Mouse (Mus musculus): ENCODE measurements around the gene Creg1. TPM values are rescaled to one million over a fixed set of nuclear protein-coding genes. Genes with fewer than 3 reads are reported as not detected.
A peak's percentile ranks its signal among the peaks of the same experiment; 100 is the strongest.

Creg1 gene
- polyA plus RNA-seq, 1 experiment from 2014 or later = 35.3 TPM

DNA sequence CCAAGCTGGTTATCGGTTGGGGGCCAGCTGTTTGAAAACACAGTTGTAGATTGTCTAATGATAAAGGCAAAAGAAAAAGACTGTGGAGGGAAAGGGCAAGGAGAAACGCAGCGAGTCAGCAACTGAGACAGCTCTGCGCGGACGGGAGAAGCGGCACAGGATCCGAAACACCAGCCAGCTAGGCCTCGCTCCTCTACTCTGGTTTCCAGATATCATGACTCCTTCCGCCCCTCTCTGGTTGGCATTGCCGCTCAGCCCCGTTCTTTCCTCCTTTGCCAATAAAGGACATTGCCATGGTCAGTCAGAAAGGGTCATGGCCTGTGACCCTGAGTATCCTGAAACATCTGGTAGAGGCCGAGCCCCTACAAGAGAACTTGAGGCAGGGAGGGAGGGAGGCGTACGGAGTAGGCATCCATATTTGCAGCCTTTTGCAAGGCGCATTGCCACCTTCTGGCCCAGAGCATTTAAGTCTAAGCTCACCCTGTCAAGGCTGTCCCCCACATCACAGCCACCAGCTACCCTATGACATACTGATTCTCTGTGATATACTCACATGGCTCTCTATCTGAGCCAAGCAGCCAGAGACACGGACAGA lies 25.6 kb downstream of the Creg1 start:
- WGBS = 85% methylated on average over 17 of the region's 17 CpGs
- no peak overlapping the region for H3K4me3 ChIP-seq (replicated peaks)

DNA sequence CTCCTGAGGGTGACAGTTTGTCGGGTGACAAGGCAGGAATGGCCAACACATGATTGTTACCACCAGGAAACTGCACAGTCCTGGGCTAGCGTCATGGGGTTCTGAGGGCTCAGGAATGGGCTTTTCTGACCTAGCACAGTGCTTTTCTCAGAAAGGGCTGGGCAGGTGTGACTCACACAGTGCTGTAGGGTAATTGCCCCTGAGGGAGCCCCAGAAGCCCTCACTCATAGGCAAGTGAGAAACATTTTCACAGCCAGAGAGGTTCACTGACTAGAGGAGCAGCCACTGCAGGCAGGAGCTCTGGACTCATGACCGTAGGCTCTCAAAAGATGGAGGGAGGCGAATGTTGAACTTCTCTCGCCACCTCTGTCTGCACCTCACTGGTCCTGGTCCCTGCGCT lies 26.4 kb downstream of the Creg1 start:
- Histone ChIP-seq H3K4me3 (replicated peaks) (no peak overlapping the region), H3K4me2 (no peak overlapping the region), H3K27me3 (peaks cover 9% of the 10 kb centered on the region), H3K9me3 (no peaks in the 10 kb centered on the region), H3K9ac (replicated peaks) (no peak overlapping the region), H3K27ac (peak overlapping the region; percentile 45; the same call in 1 of the 2 replicates), H3K4me1 (replicated peaks) (peaks cover 21% of the 10 kb centered on the region), H3K36me3 (no peaks in the 10 kb centered on the region)
- WGBS = 66% methylated on average over 6 of the region's 6 CpGs
- ATAC-seq (ENCODE audit: insufficient number of reproducible peaks, insufficient read depth, low FRiP score, low TSS enrichment, low read depth) = 0 out of 2 replicates have a peak, but pooled peaks have one; percentile 39

More for the DNA sequence above, 25.6 kb downstream of the Creg1 start:
- Histone ChIP-seq H3K4me1 (replicated peaks) (peaks cover 21% of the 10 kb centered on the region), H3K4me2 (no peak overlapping the region), H3K9ac (replicated peaks) (no peak overlapping the region), H3K9me3 (no peaks in the 10 kb centered on the region), H3K27ac (no peak overlapping the region), H3K27me3 (peaks cover 9% of the 10 kb centered on the region), H3K36me3 (no peaks in the 10 kb centered on the region)
- ATAC-seq (ENCODE audit: insufficient number of reproducible peaks, insufficient read depth, low FRiP score, low TSS enrichment, low read depth) = no peak

DNA sequence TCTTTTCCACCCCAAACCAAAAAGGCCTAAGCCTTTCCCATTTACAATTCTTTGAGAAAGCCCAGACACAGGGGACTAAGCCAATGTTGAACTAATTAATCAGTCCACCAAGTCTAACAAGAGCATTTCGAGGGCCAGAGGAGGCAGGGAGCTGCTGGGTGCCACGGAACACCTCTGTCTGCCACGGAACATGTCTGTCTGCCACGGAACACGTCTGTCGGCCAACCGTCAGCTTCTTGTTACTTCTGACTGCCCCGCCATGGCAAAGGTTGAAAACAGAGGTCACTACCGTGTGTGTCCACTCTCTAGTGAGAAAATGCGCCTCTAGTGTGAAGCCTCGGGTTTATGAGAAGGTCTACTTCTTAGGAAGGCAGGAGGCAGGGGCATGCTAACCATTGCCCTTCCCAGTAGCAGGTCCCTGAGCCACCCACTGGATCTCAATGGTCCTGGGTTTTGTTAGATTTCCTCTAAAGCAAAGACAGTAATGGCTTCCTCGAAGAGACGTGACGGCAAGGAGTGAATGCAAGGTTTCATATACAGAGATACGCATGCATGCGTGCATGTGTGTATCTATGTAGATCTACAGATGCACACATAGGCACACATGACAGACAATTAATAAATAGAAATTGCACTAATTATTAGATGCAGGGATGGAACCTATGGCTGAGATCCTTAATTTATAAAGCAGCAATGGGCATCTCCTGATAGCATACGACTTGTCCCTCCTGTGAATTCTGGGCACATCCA lies 27.1 kb downstream of the Creg1 start:
- no peaks in the 10 kb centered on the region for H3K9me3 ChIP-seq
- H3K27me3 ChIP-seq = peaks cover 9% of the 10 kb centered on the region
- peak overlapping the region; percentile 45; the same call in 1 of the 2 replicates for H3K27ac ChIP-seq
- no peak overlapping the region for H3K9ac ChIP-seq (replicated peaks)
- H3K36me3 ChIP-seq = no peaks in the 10 kb centered on the region
- peaks cover 18% of the 10 kb centered on the region for H3K4me1 ChIP-seq (replicated peaks)
- no peak overlapping the region for H3K4me2 ChIP-seq
- no peak overlapping the region for H3K4me3 ChIP-seq (replicated peaks)
- ATAC-seq (ENCODE audit: insufficient number of reproducible peaks, insufficient read depth, low FRiP score, low TSS enrichment, low read depth) = no peak
- WGBS = 90% methylated on average over 17 of the region's 17 CpGs

DNA sequence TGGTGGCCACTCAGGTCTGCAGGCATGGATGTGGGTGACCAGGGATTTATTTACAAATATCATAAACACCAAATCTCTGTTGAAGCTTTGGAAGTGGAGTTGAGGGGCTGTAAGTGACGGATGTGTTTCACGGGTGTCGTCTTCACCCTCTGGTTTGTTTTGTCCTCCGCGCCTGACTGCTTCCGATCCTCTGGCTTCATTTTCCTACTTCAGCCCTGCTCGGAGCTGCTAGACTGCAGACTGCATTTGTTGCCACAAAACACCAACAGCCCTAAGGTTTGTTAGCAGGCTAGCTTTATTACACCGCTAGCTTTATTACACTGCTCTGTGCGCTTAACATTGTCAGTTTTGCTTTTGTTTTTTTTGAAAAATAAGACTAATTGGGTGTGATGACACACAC lies 27.9 kb downstream of the Creg1 start:
- no peak for ATAC-seq (ENCODE audit: insufficient number of reproducible peaks, insufficient read depth, low FRiP score, low TSS enrichment, low read depth)
- H3K27me3 ChIP-seq = peaks cover 9% of the 10 kb centered on the region
- H3K4me2 ChIP-seq = no peak overlapping the region
- no peak overlapping the region for H3K27ac ChIP-seq
- peaks cover 11% of the 10 kb centered on the region for H3K4me1 ChIP-seq (replicated peaks)
- no peak overlapping the region for H3K9ac ChIP-seq (replicated peaks)
- H3K36me3 ChIP-seq = no peaks in the 10 kb centered on the region
- H3K9me3 ChIP-seq = no peaks in the 10 kb centered on the region
- no peak overlapping the region for H3K4me3 ChIP-seq (replicated peaks)
- 88% methylated on average over 9 of the region's 9 CpGs for WGBS

DNA sequence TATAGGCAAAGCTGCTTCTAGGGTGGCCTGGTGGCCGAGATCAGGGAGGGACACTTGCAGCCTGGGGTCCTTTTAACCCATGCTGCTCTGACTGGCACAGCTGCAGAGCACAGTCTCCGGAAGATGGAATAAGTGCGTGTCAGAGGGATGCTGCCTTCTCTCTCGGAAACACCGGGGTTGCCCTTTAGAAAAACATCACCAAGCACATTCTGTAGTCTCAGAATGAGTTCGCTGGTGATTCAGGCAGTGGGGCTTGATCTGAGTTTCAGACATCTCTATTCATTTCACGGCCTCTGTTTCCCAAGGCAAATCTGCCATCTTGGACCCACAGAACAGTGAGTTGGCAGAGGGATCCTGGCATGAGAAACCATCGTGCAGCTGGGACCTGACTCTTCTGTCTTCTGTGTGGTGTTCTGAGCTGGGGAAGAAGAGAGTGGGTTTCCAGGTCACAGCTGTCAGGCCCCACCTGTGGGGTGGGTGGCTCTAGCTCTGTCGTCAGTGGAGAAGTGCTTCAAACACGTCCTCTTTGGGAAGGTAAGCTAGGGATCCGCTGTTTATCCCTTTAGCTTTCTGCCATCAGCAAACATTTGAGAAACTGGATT lies 38.3 kb downstream of the Creg1 start:
- 87% methylated on average over 11 of the region's 11 CpGs for WGBS
- Histone ChIP-seq H3K4me1 (replicated peaks) (peaks cover 14% of the 10 kb centered on the region), H3K27me3 (no peaks in the 10 kb centered on the region), H3K9ac (replicated peaks) (no peak overlapping the region), H3K4me2 (no peak overlapping the region), H3K9me3 (peaks cover 7% of the 10 kb centered on the region; the same call in 1 of the 2 replicates), H3K27ac (no peak overlapping the region), H3K36me3 (no peaks in the 10 kb centered on the region), H3K4me3 (replicated peaks) (no peak overlapping the region)
- ATAC-seq (ENCODE audit: insufficient number of reproducible peaks, insufficient read depth, low FRiP score, low TSS enrichment, low read depth) = no peak

DNA sequence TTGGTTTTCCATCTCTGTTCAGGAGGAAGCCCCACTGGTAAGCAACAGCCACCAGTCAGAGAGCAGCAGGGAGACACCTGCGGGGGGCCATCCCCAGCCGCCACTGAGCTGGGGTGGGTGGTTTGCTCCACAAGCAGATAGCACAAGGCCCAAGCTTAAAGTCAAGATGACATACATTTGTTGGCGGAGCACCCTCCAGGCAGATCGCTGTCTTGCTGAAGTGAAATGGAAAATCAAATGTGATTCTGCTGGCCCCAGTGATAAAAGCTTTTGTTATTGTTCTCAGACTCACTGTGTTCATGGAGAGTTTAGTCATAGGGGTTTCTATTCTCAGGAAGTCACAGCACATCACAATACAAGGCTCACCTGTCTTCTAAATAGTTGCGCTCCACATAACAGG lies 39.6 kb downstream of the Creg1 start:
- H3K4me1 ChIP-seq (replicated peaks) = peaks cover 16% of the 10 kb centered on the region
- ATAC-seq (ENCODE audit: insufficient number of reproducible peaks, insufficient read depth, low FRiP score, low TSS enrichment, low read depth) = no peak

DNA sequence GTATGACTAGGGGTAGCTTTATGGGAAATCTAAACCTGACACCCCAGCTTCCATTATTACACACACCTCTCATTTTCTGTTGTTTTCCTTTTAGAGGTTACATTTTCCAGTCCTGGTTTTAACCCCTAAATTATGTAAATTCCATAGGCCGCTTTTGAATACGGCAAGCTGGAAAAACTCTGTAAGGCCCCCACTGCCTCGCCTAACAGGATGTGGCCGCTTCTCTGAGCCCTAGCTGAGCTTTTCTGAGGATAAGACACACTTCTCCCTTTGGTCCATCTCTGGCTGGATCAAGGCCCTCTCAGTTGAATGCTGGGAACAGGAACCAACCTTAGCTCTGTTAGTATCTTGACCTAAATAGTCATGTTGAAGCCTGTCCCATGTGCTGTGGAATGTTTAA lies 40.6 kb downstream of the Creg1 start:
- 81% methylated on average over 4 of the region's 4 CpGs for WGBS

More for the DNA sequence above, 39.6 kb downstream of the Creg1 start:
- Histone ChIP-seq H3K27ac (no peak overlapping the region), H3K36me3 (no peaks in the 10 kb centered on the region), H3K4me2 (no peak overlapping the region), H3K9ac (replicated peaks) (no peak overlapping the region), H3K27me3 (no peaks in the 10 kb centered on the region), H3K9me3 (peaks cover 7% of the 10 kb centered on the region; the same call in 1 of the 2 replicates), H3K4me3 (replicated peaks) (no peak overlapping the region)
- WGBS = 95% methylated on average over 5 of the region's 5 CpGs

DNA sequence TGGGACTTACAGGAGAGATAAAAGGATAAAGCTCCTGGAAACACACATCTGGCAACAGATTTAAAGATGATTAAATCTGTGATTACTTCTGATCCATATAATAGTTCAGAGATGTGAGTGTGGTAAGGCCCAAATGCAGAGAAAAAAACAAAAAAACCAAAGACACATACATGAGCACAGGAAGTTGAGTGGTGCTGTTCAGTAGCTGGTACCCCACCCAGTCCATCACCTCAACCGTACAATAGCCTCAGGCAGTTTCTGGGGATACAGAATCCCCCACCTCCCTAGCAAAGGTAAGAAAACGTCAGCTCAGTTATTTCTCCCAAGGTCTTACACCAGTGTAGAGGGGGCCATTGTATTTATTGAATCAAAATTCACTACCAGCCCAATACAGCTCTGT lies 47.1 kb downstream of the Creg1 start:
- no peaks in the 10 kb centered on the region; the same call in 1 of the 2 replicates for H3K27me3 ChIP-seq
- H3K9me3 ChIP-seq = no peaks in the 10 kb centered on the region
- H3K4me1 ChIP-seq (replicated peaks) = peaks cover 32% of the 10 kb centered on the region
- H3K36me3 ChIP-seq = no peaks in the 10 kb centered on the region
- no peak for ATAC-seq (ENCODE audit: insufficient number of reproducible peaks, insufficient read depth, low FRiP score, low TSS enrichment, low read depth)
- no peak overlapping the region for H3K27ac ChIP-seq
- no peak overlapping the region for H3K4me2 ChIP-seq
- H3K9ac ChIP-seq (replicated peaks) = no peak overlapping the region
- no peak overlapping the region for H3K4me3 ChIP-seq (replicated peaks)
- 68% methylated on average over 2 of the region's 2 CpGs for WGBS

More for the DNA sequence above, 40.6 kb downstream of the Creg1 start:
- no peak overlapping the region for H3K27ac ChIP-seq
- ATAC-seq (ENCODE audit: insufficient number of reproducible peaks, insufficient read depth, low FRiP score, low TSS enrichment, low read depth) = no peak
- no peak overlapping the region for H3K4me3 ChIP-seq (replicated peaks)
- peaks cover 7% of the 10 kb centered on the region; the same call in 1 of the 2 replicates for H3K9me3 ChIP-seq
- H3K27me3 ChIP-seq = no peaks in the 10 kb centered on the region
- no peak overlapping the region for H3K9ac ChIP-seq (replicated peaks)
- H3K36me3 ChIP-seq = no peaks in the 10 kb centered on the region
- no peak overlapping the region for H3K4me2 ChIP-seq
- H3K4me1 ChIP-seq (replicated peaks) = peaks cover 16% of the 10 kb centered on the region

DNA sequence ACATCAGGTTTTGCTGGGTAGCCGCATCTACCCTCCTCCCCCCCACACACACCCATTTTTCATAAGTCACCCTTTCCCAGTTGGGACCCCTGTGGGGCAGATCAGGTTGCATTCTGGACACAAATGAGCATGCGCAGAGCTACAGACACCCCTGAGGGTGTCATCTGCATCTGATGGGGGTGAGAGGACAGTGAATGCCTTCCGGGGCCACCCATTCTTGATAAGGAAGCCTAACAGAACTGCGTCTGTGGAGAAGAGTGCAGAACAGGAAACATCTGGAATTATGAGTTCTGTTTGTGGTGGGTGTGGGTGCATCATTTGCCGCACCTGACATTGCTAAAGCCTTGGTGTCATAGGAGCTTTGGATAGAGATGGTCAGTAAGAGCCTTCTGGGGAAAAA lies 47.6 kb downstream of the Creg1 start:
- no peak for ATAC-seq (ENCODE audit: insufficient number of reproducible peaks, insufficient read depth, low FRiP score, low TSS enrichment, low read depth)
- peaks cover 27% of the 10 kb centered on the region for H3K4me1 ChIP-seq (replicated peaks)
- no peaks in the 10 kb centered on the region; the same call in 1 of the 2 replicates for H3K27me3 ChIP-seq
- H3K36me3 ChIP-seq = no peaks in the 10 kb centered on the region
- H3K4me2 ChIP-seq = no peak overlapping the region
- H3K4me3 ChIP-seq (replicated peaks) = no peak overlapping the region
- H3K9me3 ChIP-seq = no peaks in the 10 kb centered on the region
- WGBS = 88% methylated on average over 5 of the region's 5 CpGs
- H3K9ac ChIP-seq (replicated peaks) = no peak overlapping the region
- H3K27ac ChIP-seq = no peak overlapping the region

DNA sequence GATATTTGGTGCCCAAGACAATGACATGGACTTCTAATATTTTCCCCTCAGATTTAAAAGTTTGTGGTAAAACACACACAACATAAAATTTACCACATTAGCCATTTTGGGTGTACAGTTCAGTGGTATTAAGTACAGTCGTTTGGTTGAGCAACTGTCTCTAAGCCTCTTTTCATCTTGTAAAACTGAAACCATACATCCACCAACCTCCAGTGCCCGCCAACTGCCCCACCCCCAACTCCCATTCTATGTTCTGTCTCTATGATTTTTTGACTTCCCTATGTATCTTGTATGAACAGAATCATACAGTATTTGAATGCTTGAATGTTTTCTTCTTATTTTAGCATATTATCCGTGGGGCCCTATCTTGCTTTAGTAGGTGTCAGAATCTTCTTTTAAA lies 49.2 kb downstream of the Creg1 start:
- Histone ChIP-seq H3K27ac (no peak overlapping the region), H3K9ac (replicated peaks) (no peak overlapping the region), H3K9me3 (no peaks in the 10 kb centered on the region), H3K27me3 (peaks cover 4% of the 10 kb centered on the region), H3K4me3 (replicated peaks) (no peak overlapping the region), H3K4me1 (replicated peaks) (peaks cover 20% of the 10 kb centered on the region), H3K36me3 (no peaks in the 10 kb centered on the region), H3K4me2 (no peak overlapping the region)
- WGBS = 75% methylated on average over 3 of the region's 3 CpGs
- ATAC-seq (ENCODE audit: insufficient number of reproducible peaks, insufficient read depth, low FRiP score, low TSS enrichment, low read depth) = no peak

DNA sequence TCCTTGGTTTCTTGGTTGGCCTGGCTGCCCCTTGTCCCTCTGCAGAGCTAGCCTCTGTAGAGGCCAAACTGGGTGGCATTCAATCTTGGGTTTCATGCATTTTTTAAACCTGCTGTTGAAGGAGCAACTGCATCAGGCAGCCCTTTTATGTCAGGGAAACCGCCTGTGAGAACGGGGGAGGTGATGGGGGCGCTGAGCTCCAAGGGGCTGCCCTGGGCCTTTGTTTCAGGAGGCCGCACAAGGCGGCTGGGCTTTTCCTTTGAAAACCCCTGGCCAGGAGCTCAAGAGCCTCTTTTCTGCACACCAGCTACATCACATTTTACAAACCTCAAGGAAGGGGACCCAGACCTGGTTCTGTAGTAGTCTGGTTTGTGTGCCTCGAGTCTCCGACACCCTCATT lies 50.6 kb downstream of the Creg1 start:
- Histone ChIP-seq H3K4me3 (replicated peaks) (no peak overlapping the region), H3K4me2 (no peak overlapping the region), H3K4me1 (replicated peaks) (peaks cover 23% of the 10 kb centered on the region), H3K27ac (peak overlapping the region; percentile 68), H3K9me3 (no peaks in the 10 kb centered on the region), H3K27me3 (peaks cover 7% of the 10 kb centered on the region), H3K36me3 (no peaks in the 10 kb centered on the region), H3K9ac (replicated peaks) (no peak overlapping the region)
- WGBS = 20% methylated on average over 7 of the region's 7 CpGs
- no peak for ATAC-seq (ENCODE audit: insufficient number of reproducible peaks, insufficient read depth, low FRiP score, low TSS enrichment, low read depth)
